Mouse (Mus musculus): ENCODE measurements around the gene Snx29. TPM values are rescaled to one million over a fixed set of nuclear protein-coding genes. Genes with fewer than 3 reads are reported as not detected.

The Snx29 gene
- polyA plus RNA-seq, 1 experiment from 2014 or later, result 21.7 TPM

GRCm38 (mm10) chr16:11725901-11726300 lies 403.2 kb downstream of the Snx29 start:
- ATAC-seq, result no peak
- Histone ChIP-seq H3K9me3 (no peaks in the 10 kb centered on the region), H3K4me2 (replicated peaks) (no peak overlapping the region), H3K27me3 (no peaks in the 10 kb centered on the region), H3K4me3 (replicated peaks) (no peak overlapping the region), H3K4me1 (replicated peaks) (no peaks in the 10 kb centered on the region), H3K27ac (no peak overlapping the region), H3K9ac (replicated peaks) (no peak overlapping the region), H3K36me3 (no peaks in the 10 kb centered on the region)
- WGBS, result 85% methylated on average over 2 of the region's 2 CpGs

GRCm38 (mm10) chr16:11727331-11727730 lies 404.6 kb downstream of the Snx29 start:
- Histone ChIP-seq H3K4me3 (replicated peaks) (no peak overlapping the region), H3K9me3 (no peaks in the 10 kb centered on the region), H3K36me3 (no peaks in the 10 kb centered on the region), H3K9ac (replicated peaks) (no peak overlapping the region), H3K27me3 (no peaks in the 10 kb centered on the region), H3K27ac (no peak overlapping the region), H3K4me2 (replicated peaks) (no peak overlapping the region), H3K4me1 (replicated peaks) (no peaks in the 10 kb centered on the region)
- ATAC-seq, result no peak
- 95% methylated on average over 9 of the region's 9 CpGs for WGBS

GRCm38 (mm10) chr16:11728131-11728530 lies 405.4 kb downstream of the Snx29 start:
- Histone ChIP-seq H3K9me3 (no peaks in the 10 kb centered on the region), H3K27ac (no peak overlapping the region), H3K36me3 (no peaks in the 10 kb centered on the region), H3K9ac (replicated peaks) (no peak overlapping the region), H3K27me3 (no peaks in the 10 kb centered on the region), H3K4me3 (replicated peaks) (no peak overlapping the region), H3K4me2 (replicated peaks) (no peak overlapping the region), H3K4me1 (replicated peaks) (no peaks in the 10 kb centered on the region)
- WGBS, result 82% methylated on average over 3 of the region's 3 CpGs
- no peak for ATAC-seq

- no peaks in the 10 kb centered on the region for H3K27me3 ChIP-seq
- 76% methylated on average over 3 of the region's 3 CpGs for WGBS
- no peak overlapping the region for H3K9ac ChIP-seq (replicated peaks)
- H3K36me3 ChIP-seq, result no peaks in the 10 kb centered on the region
- no peak overlapping the region for H3K4me2 ChIP-seq (replicated peaks)
- ATAC-seq, result no peak
- H3K9me3 ChIP-seq, result no peaks in the 10 kb centered on the region
- H3K4me1 ChIP-seq (replicated peaks), result no peaks in the 10 kb centered on the region
- no peak overlapping the region for H3K27ac ChIP-seq
- no peak overlapping the region for H3K4me3 ChIP-seq (replicated peaks)
Observed at GRCm38 (mm10) chr16:11728627-11729026, 405.9 kb downstream of the Snx29 start.

GRCm38 (mm10) chr16:11729111-11729510 lies 406.4 kb downstream of the Snx29 start:
- no peaks in the 10 kb centered on the region for H3K4me1 ChIP-seq (replicated peaks)

GRCm38 (mm10) chr16:11729815-11730214 lies 407.1 kb downstream of the Snx29 start:
- Histone ChIP-seq H3K36me3 (no peaks in the 10 kb centered on the region), H3K27ac (no peak overlapping the region), H3K27me3 (no peaks in the 10 kb centered on the region), H3K9me3 (no peaks in the 10 kb centered on the region), H3K4me3 (replicated peaks) (no peak overlapping the region), H3K4me2 (replicated peaks) (no peak overlapping the region), H3K4me1 (replicated peaks) (no peaks in the 10 kb centered on the region), H3K9ac (replicated peaks) (no peak overlapping the region)
- ATAC-seq, result no peak
- WGBS, result 89% methylated on average over 5 of the region's 5 CpGs

More at GRCm38 (mm10) chr16:11729111-11729510, 406.4 kb downstream of the Snx29 start:
- no peak overlapping the region for H3K4me3 ChIP-seq (replicated peaks)
- no peak overlapping the region for H3K4me2 ChIP-seq (replicated peaks)
- H3K27me3 ChIP-seq, result no peaks in the 10 kb centered on the region
- H3K9ac ChIP-seq (replicated peaks), result no peak overlapping the region
- WGBS, result 88% methylated on average over 6 of the region's 6 CpGs
- no peaks in the 10 kb centered on the region for H3K36me3 ChIP-seq
- no peak for ATAC-seq
- H3K9me3 ChIP-seq, result no peaks in the 10 kb centered on the region
- H3K27ac ChIP-seq, result no peak overlapping the region

- ATAC-seq, result no peak
- Histone ChIP-seq H3K4me3 (replicated peaks) (no peak overlapping the region), H3K36me3 (no peaks in the 10 kb centered on the region), H3K27ac (no peak overlapping the region), H3K4me2 (replicated peaks) (no peak overlapping the region), H3K4me1 (replicated peaks) (no peaks in the 10 kb centered on the region), H3K27me3 (no peaks in the 10 kb centered on the region), H3K9ac (replicated peaks) (no peak overlapping the region), H3K9me3 (no peaks in the 10 kb centered on the region)
- 90% methylated on average over 5 of the region's 5 CpGs for WGBS
Observed at GRCm38 (mm10) chr16:11731014-11731535, 408.4 kb downstream of the Snx29 start.

- no peak for ATAC-seq
- no peaks in the 10 kb centered on the region for H3K9me3 ChIP-seq
- WGBS, result 59% methylated on average over 7 of the region's 7 CpGs
- no peak overlapping the region for H3K4me2 ChIP-seq (replicated peaks)
- H3K4me3 ChIP-seq (replicated peaks), result no peak overlapping the region
- no peaks in the 10 kb centered on the region for H3K36me3 ChIP-seq
- no peaks in the 10 kb centered on the region for H3K27me3 ChIP-seq
- H3K4me1 ChIP-seq (replicated peaks), result no peaks in the 10 kb centered on the region
- no peak overlapping the region for H3K9ac ChIP-seq (replicated peaks)
- no peak overlapping the region for H3K27ac ChIP-seq
Observed at GRCm38 (mm10) chr16:11738341-11738740, 415.6 kb downstream of the Snx29 start.

GRCm38 (mm10) chr16:11741951-11742350 lies 419.2 kb downstream of the Snx29 start:
- 87% methylated on average over 5 of the region's 5 CpGs for WGBS
- Histone ChIP-seq H3K4me3 (replicated peaks) (no peak overlapping the region), H3K36me3 (no peaks in the 10 kb centered on the region), H3K9ac (replicated peaks) (no peak overlapping the region), H3K9me3 (no peaks in the 10 kb centered on the region), H3K4me2 (replicated peaks) (no peak overlapping the region), H3K27ac (no peak overlapping the region), H3K4me1 (replicated peaks) (no peaks in the 10 kb centered on the region), H3K27me3 (no peaks in the 10 kb centered on the region)
- ATAC-seq, result no peak

- no peak overlapping the region for H3K27ac ChIP-seq
- H3K27me3 ChIP-seq, result no peaks in the 10 kb centered on the region
- no peaks in the 10 kb centered on the region for H3K36me3 ChIP-seq
- H3K4me1 ChIP-seq (replicated peaks), result no peaks in the 10 kb centered on the region
- no peak overlapping the region for H3K9ac ChIP-seq (replicated peaks)
- no peaks in the 10 kb centered on the region for H3K9me3 ChIP-seq
- no peak overlapping the region for H3K4me2 ChIP-seq (replicated peaks)
- 86% methylated on average over 7 of the region's 7 CpGs for WGBS
- H3K4me3 ChIP-seq (replicated peaks), result no peak overlapping the region
- ATAC-seq, result no peak
Observed at GRCm38 (mm10) chr16:11742351-11742750, 419.6 kb downstream of the Snx29 start.

- no peak overlapping the region for H3K4me3 ChIP-seq (replicated peaks)
- H3K36me3 ChIP-seq, result no peaks in the 10 kb centered on the region
- H3K9me3 ChIP-seq, result no peaks in the 10 kb centered on the region
- no peak overlapping the region for H3K27ac ChIP-seq
- no peaks in the 10 kb centered on the region for H3K4me1 ChIP-seq (replicated peaks)
- H3K27me3 ChIP-seq, result no peaks in the 10 kb centered on the region
- H3K4me2 ChIP-seq (replicated peaks), result no peak overlapping the region
- WGBS, result 70% methylated on average over 3 of the region's 3 CpGs
- no peak overlapping the region for H3K9ac ChIP-seq (replicated peaks)
- ATAC-seq, result no peak
Observed at GRCm38 (mm10) chr16:11743013-11743412, 420.3 kb downstream of the Snx29 start.

- Histone ChIP-seq H3K36me3 (no peaks in the 10 kb centered on the region), H3K9me3 (no peaks in the 10 kb centered on the region), H3K4me2 (replicated peaks) (no peak overlapping the region), H3K27ac (no peak overlapping the region), H3K4me1 (replicated peaks) (no peaks in the 10 kb centered on the region), H3K9ac (replicated peaks) (no peak overlapping the region), H3K4me3 (replicated peaks) (no peak overlapping the region), H3K27me3 (no peaks in the 10 kb centered on the region)
- WGBS, result 81% methylated on average over 4 of the region's 4 CpGs
- no peak for ATAC-seq
Observed at GRCm38 (mm10) chr16:11743724-11744123, 421.0 kb downstream of the Snx29 start.

- H3K9ac ChIP-seq (replicated peaks), result no peak overlapping the region
- 96% methylated on average over 2 of the region's 2 CpGs for whole genome bisulfite sequencing
- no peak overlapping the region for H3K4me3 ChIP-seq (replicated peaks)
- no peaks in the 10 kb centered on the region for H3K27me3 ChIP-seq
- H3K27ac ChIP-seq, result no peak overlapping the region
- H3K4me2 ChIP-seq (replicated peaks), result no peak overlapping the region
- no peak for ATAC-seq
- H3K9me3 ChIP-seq, result no peaks in the 10 kb centered on the region
- H3K4me1 ChIP-seq (replicated peaks), result no peaks in the 10 kb centered on the region
- H3K36me3 ChIP-seq, result no peaks in the 10 kb centered on the region
Observed at GRCm38 (mm10) chr16:11746036-11746435, 423.3 kb downstream of the Snx29 start.
